Mouse (Mus musculus): Measurements from ENCODE around the gene Gpr108. TPM values are rescaled to one million over a fixed set of nuclear protein-coding genes. Genes with fewer than 3 reads are reported as not detected.

The Gpr108 gene
- polyA plus RNA-seq, 1 experiment = 36.7 TPM

DNA sequence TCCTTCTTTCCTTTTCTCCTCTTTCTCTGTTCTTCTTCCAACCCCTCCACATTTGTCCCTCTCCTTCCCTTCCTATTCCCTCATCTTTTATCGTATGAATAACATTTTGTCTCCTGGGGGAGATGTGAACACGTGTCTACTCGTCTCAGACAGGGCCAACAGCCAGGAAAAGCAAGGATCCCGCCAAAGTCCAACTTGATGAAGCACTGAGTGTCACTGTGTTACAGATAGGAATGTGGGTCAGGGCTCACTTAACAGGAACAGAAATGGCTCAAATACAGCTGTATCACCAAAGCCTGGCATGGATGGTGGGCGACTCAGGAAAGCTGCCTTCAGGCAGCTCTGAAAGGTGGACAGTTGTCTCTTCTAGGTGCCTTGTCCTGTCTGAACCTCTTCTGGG is 41.0 kb upstream of the Gpr108 start:
- TF ChIP-seq POLR2A (IDR thresholded peaks at IDR 0.05; ENCODE audit: low read depth, low read length) = no peak
- TF ChIP-seq CTCF (conservative IDR thresholded peaks at IDR 0.05; ENCODE audit: insufficient read depth, insufficient read length, low read depth, low read length) = no peak
- Histone ChIP-seq H3K4me3 (ENCODE audit: insufficient read depth, low read depth, low read length) (no peak overlapping the region), H3K27me3 (replicated peaks; ENCODE audit: control insufficient read depth, insufficient read depth, low read length) (no peaks in the 10 kb centered on the region), H3K27ac (ENCODE audit: insufficient read depth, low read depth, low read length) (no peak overlapping the region), H3K36me3 (ENCODE audit: control insufficient read depth, insufficient read depth, low read length) (no peaks in the 10 kb centered on the region), H3K4me1 (ENCODE audit: control insufficient read depth, insufficient read depth, low read length) (no peaks in the 10 kb centered on the region)
- no peak for DNase-seq
- 61% methylated on average over 5 of the region's 5 CpGs for WGBS

DNA sequence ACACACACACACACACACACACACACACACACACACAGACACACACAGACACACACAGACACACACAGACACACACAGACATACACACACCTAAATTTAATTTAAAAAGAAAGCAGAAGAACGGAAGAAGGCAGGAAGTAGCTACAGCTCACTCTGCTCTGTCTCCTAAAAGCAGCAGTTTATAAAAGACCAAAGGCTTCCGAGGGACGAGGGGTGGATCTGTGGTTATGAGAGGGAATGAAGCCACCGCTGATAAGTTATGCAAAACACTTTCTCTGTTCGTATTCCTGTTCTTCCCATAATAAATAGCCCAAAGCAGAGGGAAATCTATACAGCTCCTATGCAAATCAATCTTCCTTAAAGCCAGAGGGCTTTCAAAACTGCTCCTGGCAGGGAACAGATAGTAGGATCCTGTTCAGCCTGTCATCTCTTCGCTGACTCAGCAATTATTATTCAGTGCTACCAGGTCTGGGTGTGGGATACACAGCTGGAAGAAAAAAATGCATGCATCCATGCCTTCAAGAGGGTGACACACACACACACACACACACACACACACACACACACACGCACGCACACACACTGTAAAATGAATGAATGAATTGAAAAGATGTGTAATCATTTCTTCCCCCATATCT is 38.6 kb upstream of the Gpr108 start:
- H3K36me3 ChIP-seq (ENCODE audit: control insufficient read depth, insufficient read depth, low read length) = no peaks in the 10 kb centered on the region
- DNase-seq = no peak
- WGBS = 61% methylated on average over 8 of the region's 8 CpGs
- no peaks in the 10 kb centered on the region for H3K27me3 ChIP-seq (replicated peaks; ENCODE audit: control insufficient read depth, insufficient read depth, low read length)
- TF ChIP-seq CTCF (conservative IDR thresholded peaks at IDR 0.05; ENCODE audit: insufficient read depth, insufficient read length, low read depth, low read length) (no peak), POLR2A (IDR thresholded peaks at IDR 0.05; ENCODE audit: low read depth, low read length) (no peak)
- H3K27ac ChIP-seq (ENCODE audit: insufficient read depth, low read depth, low read length) = no peak overlapping the region
- no peaks in the 10 kb centered on the region for H3K4me1 ChIP-seq (ENCODE audit: control insufficient read depth, insufficient read depth, low read length)
- H3K4me3 ChIP-seq (ENCODE audit: insufficient read depth, low read depth, low read length) = no peak overlapping the region

DNA sequence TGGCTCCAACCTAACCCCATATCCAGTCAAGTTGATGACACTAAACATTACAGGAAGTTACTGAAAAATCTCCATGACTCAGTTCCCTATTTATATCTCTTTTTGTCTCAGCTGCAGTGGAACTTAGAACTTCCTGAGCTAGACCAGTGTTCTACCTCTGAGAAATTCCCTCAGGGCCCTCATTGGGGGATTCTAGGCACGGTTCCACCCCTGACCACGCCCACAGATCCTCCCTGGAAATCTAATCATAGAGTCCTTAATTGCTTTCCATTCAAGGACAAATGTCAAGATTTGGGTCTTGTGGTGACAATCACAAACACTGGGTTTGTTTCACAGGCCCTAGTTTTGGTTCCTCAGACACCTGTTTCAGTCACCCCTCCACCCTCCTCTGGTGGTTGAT is 36.8 kb upstream of the Gpr108 start:
- 38% methylated on average over 2 of the region's 2 CpGs for WGBS
- no peak overlapping the region for H3K27ac ChIP-seq (ENCODE audit: insufficient read depth, low read depth, low read length)

DNA sequence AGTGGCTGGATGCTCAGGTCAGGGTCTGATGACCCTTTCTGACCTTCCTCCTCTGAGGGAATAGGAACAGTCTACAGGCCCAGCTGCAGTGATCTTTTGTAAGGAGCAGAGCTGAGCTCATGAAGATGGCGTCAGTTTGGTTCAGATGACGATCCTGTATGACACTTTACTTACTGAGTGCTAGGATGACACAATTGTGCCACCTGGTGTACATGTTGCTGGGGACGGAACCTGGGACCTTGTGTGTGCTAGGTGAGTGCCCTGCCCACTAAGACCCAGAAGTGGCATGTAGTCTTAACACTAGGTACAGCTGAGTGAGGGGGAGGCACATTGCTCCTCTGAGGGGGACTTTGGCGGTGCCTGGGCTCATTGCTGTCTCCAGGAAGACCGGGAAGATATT is 35.7 kb upstream of the Gpr108 start:
- no peaks in the 10 kb centered on the region for H3K27me3 ChIP-seq (replicated peaks; ENCODE audit: control insufficient read depth, insufficient read depth, low read length)
- TF ChIP-seq POLR2A (IDR thresholded peaks at IDR 0.05; ENCODE audit: low read depth, low read length) (no peak), CTCF (conservative IDR thresholded peaks at IDR 0.05; ENCODE audit: insufficient read depth, insufficient read length, low read depth, low read length) (peak; percentile 27; the same call in 1 of the 2 replicates)
- WGBS = 69% methylated on average over 5 of the region's 5 CpGs
- no peak overlapping the region for H3K4me3 ChIP-seq (ENCODE audit: insufficient read depth, low read depth, low read length)
- no peaks in the 10 kb centered on the region for H3K4me1 ChIP-seq (ENCODE audit: control insufficient read depth, insufficient read depth, low read length)
- H3K27ac ChIP-seq (ENCODE audit: insufficient read depth, low read depth, low read length) = no peak overlapping the region
- H3K36me3 ChIP-seq (ENCODE audit: control insufficient read depth, insufficient read depth, low read length) = no peaks in the 10 kb centered on the region
- DNase-seq = no peak

More for the DNA sequence above, 36.8 kb upstream of the Gpr108 start:
- no peaks in the 10 kb centered on the region for H3K36me3 ChIP-seq (ENCODE audit: control insufficient read depth, insufficient read depth, low read length)
- TF ChIP-seq POLR2A (IDR thresholded peaks at IDR 0.05; ENCODE audit: low read depth, low read length) (no peak), CTCF (conservative IDR thresholded peaks at IDR 0.05; ENCODE audit: insufficient read depth, insufficient read length, low read depth, low read length) (no peak)
- H3K27me3 ChIP-seq (replicated peaks; ENCODE audit: control insufficient read depth, insufficient read depth, low read length) = no peaks in the 10 kb centered on the region
- no peak overlapping the region for H3K4me3 ChIP-seq (ENCODE audit: insufficient read depth, low read depth, low read length)
- DNase-seq = peak; percentile 10
- H3K4me1 ChIP-seq (ENCODE audit: control insufficient read depth, insufficient read depth, low read length) = no peaks in the 10 kb centered on the region

DNA sequence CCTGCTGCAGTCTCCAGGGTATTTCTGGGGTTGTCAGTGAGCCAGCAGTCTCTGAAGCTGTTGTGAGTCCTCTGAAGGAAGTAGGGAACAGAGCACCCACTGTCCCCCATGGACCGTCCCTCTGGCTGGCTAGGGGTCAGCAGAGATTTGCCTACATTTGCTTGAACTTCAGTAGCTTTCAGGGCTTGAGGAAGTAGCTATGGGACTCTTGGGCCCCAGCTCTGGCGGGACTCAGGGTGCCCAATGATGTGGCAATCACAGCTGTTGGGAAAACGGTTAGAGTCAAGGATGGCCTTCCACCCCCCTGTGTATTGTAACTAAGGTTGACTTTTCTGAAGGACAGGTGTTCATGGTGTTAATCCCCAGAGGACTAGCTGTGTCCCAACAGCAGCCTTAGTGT is 32.2 kb upstream of the Gpr108 start:
- TF ChIP-seq POLR2A (IDR thresholded peaks at IDR 0.05; ENCODE audit: low read depth, low read length) = no peak
- no peak for TF ChIP-seq CTCF (conservative IDR thresholded peaks at IDR 0.05; ENCODE audit: insufficient read depth, insufficient read length, low read depth, low read length)
- DNase-seq = no peak
- no peaks in the 10 kb centered on the region for H3K27me3 ChIP-seq (replicated peaks; ENCODE audit: control insufficient read depth, insufficient read depth, low read length)
- whole genome bisulfite sequencing = 78% methylated on average over 3 of the region's 3 CpGs
- no peaks in the 10 kb centered on the region for H3K36me3 ChIP-seq (ENCODE audit: control insufficient read depth, insufficient read depth, low read length)
- H3K27ac ChIP-seq (ENCODE audit: insufficient read depth, low read depth, low read length) = no peak overlapping the region
- H3K4me3 ChIP-seq (ENCODE audit: insufficient read depth, low read depth, low read length) = no peak overlapping the region
- H3K4me1 ChIP-seq (ENCODE audit: control insufficient read depth, insufficient read depth, low read length) = no peaks in the 10 kb centered on the region; the same call in 1 of the 2 replicates

DNA sequence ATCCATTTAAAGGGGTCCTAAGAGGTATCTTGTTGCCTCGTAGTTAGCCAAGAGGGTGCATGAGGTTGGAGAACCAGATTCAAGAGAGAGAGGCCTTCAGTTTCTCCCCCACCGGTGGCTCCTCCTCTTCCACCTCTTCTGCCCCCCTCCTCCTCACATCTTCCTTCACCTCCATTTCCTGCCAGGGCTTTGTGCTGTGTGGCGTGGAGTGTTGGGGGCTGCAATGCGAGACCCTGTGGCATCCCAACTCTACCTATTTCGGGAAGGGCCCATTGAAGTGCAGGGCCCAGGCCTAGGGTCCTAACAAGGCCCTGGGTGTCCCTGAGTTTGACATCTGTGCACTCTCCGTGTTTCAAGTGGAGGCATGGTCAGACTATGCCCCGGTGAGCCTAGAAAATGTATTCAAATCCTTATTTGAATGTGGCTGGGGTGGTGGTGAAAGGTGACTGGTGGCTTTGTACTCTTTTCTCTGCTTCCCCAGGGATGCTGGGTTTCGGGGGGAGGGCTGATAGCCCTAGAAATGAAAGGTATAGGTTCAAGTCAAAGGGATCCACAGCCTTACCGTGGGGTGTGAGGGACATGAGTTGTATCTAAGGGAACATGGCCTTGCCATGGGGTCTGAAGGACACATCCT is 31.5 kb upstream of the Gpr108 start:
- no peak for TF ChIP-seq POLR2A (IDR thresholded peaks at IDR 0.05; ENCODE audit: low read depth, low read length)
- no peak for TF ChIP-seq CTCF (conservative IDR thresholded peaks at IDR 0.05; ENCODE audit: insufficient read depth, insufficient read length, low read depth, low read length)

DNA sequence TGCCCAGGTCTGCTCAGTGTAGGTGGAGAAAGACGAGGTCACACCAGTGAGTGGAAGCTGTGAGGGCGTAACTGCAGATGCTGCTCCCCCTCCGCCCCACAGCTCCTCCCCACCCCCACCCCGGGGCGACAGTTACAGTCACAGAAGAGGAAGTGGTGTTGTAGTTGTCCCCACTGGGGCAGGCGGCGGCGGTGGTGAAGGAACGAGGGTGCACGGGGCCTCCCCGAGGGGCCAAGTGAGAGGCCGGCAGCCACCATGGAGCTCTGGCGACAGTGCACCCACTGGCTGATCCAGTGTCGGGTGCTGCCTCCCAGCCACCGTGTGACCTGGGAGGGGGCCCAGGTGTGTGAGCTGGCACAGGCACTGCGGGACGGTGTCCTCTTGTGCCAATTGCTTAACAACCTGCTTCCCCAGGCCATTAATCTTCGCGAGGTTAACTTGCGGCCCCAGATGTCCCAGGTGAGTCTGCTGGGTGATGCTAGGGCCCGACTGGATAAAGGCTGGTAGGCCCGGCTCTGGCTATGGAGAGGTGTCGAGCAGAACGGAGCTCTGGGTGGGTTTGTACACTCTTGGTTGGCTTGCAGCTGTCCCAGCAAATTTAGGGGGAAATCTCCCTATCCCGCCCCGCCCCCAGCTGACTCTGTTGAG is 30.8 kb upstream of the Gpr108 start, which contains the start of gene Vav1:
Gene Vav1 (plus strand): TSS at position 158 of the 648 bp plus-strand sequence.
- no peaks in the 10 kb centered on the region for H3K27me3 ChIP-seq (replicated peaks; ENCODE audit: control insufficient read depth, insufficient read depth, low read length)
- H3K4me3 ChIP-seq (ENCODE audit: insufficient read depth, low read depth, low read length) = peak within 1 kb of the TSS; percentile 22
- WGBS = 60% methylated on average over 26 of the region's 26 CpGs
- no peak for DNase-seq
- TF ChIP-seq POLR2A (IDR thresholded peaks at IDR 0.05; ENCODE audit: low read depth, low read length) (no peak), CTCF (conservative IDR thresholded peaks at IDR 0.05; ENCODE audit: insufficient read depth, insufficient read length, low read depth, low read length) (no peak)
- no peaks in the 10 kb centered on the region; the same call in 1 of the 2 replicates for H3K4me1 ChIP-seq (ENCODE audit: control insufficient read depth, insufficient read depth, low read length)
- no peaks in the 10 kb centered on the region for H3K36me3 ChIP-seq (ENCODE audit: control insufficient read depth, insufficient read depth, low read length)
- H3K27ac ChIP-seq (ENCODE audit: insufficient read depth, low read depth, low read length) = no peak within 1 kb of the TSS

More for the DNA sequence above, 31.5 kb upstream of the Gpr108 start:
- no peak for DNase-seq
- Histone ChIP-seq H3K27me3 (replicated peaks; ENCODE audit: control insufficient read depth, insufficient read depth, low read length) (no peaks in the 10 kb centered on the region), H3K27ac (ENCODE audit: insufficient read depth, low read depth, low read length) (no peak overlapping the region), H3K36me3 (ENCODE audit: control insufficient read depth, insufficient read depth, low read length) (no peaks in the 10 kb centered on the region), H3K4me1 (ENCODE audit: control insufficient read depth, insufficient read depth, low read length) (no peaks in the 10 kb centered on the region; the same call in 1 of the 2 replicates), H3K4me3 (ENCODE audit: insufficient read depth, low read depth, low read length) (no peak overlapping the region; the same call in 1 of the 2 replicates)
- WGBS = 66% methylated on average over 9 of the region's 9 CpGs
